Mouse (Mus musculus): ENCODE data around the gene Hdac11. TPM values are rescaled to one million over a fixed set of nuclear protein-coding genes. Genes with fewer than 3 reads are reported as not detected.

The Hdac11 gene
- polyA plus RNA-seq (2014; fragmentation: Illumina TruSeq; extraction: RNeasy Lipid Tissue Mini Kit (QIAGEN cat#74804); ENCODE audit: low read depth, low replicate concordance): 9.0 TPM

DNA sequence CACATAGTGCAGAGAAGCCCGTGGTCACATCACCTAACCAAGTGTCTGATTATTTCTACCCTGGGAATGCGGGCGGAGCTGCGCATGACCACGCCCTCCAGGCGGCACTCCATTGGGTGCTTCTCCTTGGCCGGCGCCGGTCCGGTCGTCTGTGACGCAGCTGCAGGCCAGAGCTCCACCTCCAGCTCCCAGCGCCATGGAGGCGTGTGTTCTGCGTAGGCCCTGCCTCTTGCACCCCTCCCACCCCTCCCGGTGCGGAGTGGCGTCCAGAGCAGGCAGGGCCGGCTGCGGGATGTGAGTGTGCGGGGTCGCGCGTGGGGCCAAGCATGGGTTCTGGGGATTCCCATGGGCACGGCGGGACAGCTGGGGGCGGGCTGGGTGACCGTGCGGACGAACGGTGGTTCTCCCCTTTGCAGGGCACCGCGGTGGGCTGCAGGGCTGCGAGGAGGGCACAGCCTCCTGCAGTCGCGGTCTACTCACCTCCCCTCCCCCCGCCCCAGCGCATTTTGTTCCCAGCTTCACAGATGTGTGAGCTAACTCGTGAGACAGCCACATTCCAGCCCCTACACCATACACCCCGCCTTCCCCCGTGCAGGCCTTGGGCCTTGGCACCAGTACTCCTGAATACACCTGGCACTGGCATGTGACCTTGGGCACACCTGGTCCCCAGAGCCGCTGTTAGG, at the start of gene Hdac11:
Gene Hdac11, plus strand, starts transcription at position 112 of the 683 bp plus-strand sequence.

DNA sequence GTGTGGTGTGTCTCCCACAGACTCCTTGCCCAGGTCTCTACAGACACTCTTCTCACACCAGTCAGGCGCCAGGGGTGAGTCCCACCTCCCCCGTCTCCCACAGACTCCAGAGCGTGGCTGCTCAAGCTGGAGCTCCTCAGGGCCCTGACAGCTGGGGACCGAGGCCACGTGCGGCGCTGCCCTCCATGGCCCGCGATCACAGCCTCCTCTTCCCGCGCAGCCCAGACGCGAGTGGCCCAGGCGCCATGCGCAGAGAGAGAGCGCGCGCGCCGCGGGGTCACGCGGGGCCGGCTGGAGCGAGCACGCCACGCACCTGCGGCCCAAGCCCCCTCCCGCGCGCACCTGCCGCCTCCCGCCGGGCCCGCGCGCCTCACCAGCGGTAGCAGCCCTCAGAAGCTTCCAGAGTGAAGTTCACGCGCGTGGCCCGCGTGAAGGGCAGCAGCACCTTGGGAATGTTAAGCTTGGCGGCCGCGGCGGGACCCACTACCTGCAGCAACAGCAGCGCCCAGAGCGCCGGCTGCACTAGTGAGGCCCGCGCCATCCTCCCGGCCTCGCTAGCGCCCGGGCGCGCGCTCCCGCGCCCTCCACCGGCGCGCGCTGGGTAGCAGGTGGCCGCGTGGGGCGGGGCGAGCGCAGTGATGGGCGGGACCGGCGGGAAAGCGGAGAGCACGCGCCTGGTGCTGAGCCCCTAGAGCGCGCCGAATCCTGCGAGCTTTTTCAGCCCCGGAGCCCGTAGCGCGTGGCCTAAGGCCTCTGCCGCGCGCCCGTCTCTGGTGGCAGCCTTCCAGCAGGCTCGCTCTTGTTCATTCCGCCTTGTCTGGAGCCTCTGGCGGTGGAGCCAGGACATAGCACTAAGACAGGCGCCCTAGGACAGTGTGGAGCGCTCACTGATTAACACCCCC, 40.0 kb upstream of the Hdac11 start, which contains the start of gene Nup210:
Gene Nup210, minus strand, starts transcription at position 586 of the 902 bp plus-strand sequence.

DNA sequence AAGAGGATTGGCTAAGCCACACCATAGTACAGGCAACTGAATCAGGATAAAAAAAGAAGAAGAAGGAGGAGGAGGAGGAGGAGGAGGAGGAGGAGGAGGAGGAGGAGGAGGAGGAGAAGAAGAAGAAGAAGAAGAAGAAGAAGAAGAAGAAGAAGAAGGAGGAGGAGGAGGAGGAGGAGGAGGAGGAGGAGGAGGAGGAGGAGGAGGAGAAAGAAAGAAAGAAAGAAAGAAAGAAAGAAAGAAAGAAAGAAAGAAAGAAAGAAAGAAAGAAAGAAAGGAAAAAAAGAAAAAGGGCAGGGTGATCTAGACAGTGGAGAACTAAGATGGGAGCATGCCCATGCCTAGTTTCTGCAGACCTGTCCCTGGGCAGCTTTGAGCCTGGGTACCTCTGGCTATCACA, 55.7 kb downstream of the Hdac11 start, which contains the start of gene Fbln2:
Gene Fbln2, plus strand, starts transcription at position 301 of the 400 bp plus-strand sequence.

Other genes with a start within 250 kb of the Hdac11 start
- 11.9 TPM for gene Iqsec1, start 168.0 kb upstream of the Hdac11 start, polyA plus RNA-seq (2014; fragmentation: Illumina TruSeq; extraction: RNeasy Lipid Tissue Mini Kit (QIAGEN cat#74804); ENCODE audit: low read depth, low replicate concordance)
- 1.5 TPM for gene Nup210, start 39.8 kb upstream of the Hdac11 start, polyA plus RNA-seq (2014; fragmentation: Illumina TruSeq; extraction: RNeasy Lipid Tissue Mini Kit (QIAGEN cat#74804); ENCODE audit: low read depth, low replicate concordance)
- gene Fbln2, start 55.8 kb downstream of the Hdac11 start, polyA plus RNA-seq (2014; fragmentation: Illumina TruSeq; extraction: RNeasy Lipid Tissue Mini Kit (QIAGEN cat#74804); ENCODE audit: low read depth, low replicate concordance): not detected

All from testis, adult 10 weeks (tissue).